Mouse (Mus musculus) brain, embryonic 14.5 days (tissue): ENCODE measurements at regions not wholly inside any gene's neighbourhood (a gene's known extent, or its start where the extent isn't known, plus 50 kb on each side); places are given as distances from the start of the nearest gene placed in this dataset.

Experiments
- CTCF ChIP-seq: fragments of 200-500 bp; IDR thresholded peaks from 2 replicates; pipeline ENCODE4 v1.5.1; 2012; ENCODE audit warnings: inconsistent platforms, mild to moderate bottlenecking, moderate library complexity, borderline replicate concordance; ENCODE audit not compliant: insufficient read depth, insufficient read length; ENCODE audit errors: extremely low read depth
- POLR2A ChIP-seq: fragments of 200-500 bp; IDR thresholded peaks from 2 replicates; pipeline ENCODE4 v1.6.1; 2012; ENCODE audit warnings: mild to moderate bottlenecking, inconsistent platforms, borderline replicate concordance; ENCODE audit not compliant: poor library complexity, insufficient read depth, insufficient read length, severe bottlenecking; ENCODE audit errors: extremely low read depth

GRCm38 (mm10) chr5:80908771-80909170 lies 111.2 kb upstream of the Adgrl3 start:
- TF ChIP-seq CTCF (no peak), POLR2A (no peak)
